Mouse (Mus musculus): ENCODE results near the gene Sema3f. TPM values are rescaled to one million over a fixed set of nuclear protein-coding genes. Genes with fewer than 3 reads are reported as not detected.

Sema3f gene
- total RNA-seq, 2 experiments from 2014 or later, result 14.7 to 16.5 TPM

GRCm38 (mm10) chr9:107692785-107693184 is 17.5 kb downstream of the Sema3f start:
- DNase-seq, result no peak

- DNase-seq, result no peak
Observed at GRCm38 (mm10) chr9:107690391-107690790, 19.9 kb downstream of the Sema3f start.

- no peak for DNase-seq
Observed at GRCm38 (mm10) chr9:107688939-107689338, 21.3 kb downstream of the Sema3f start.

- DNase-seq, result no peak
Observed at GRCm38 (mm10) chr9:107688415-107688814, 21.9 kb downstream of the Sema3f start.

- DNase-seq, result peak; percentile 63 to 72
Observed at GRCm38 (mm10) chr9:107685231-107685981, 24.9 kb downstream of the Sema3f start.

- no peak for DNase-seq
Observed at GRCm38 (mm10) chr9:107682405-107682804, 27.9 kb downstream of the Sema3f start.

- DNase-seq, result no peak
Observed at GRCm38 (mm10) chr9:107679501-107679900, 30.8 kb downstream of the Sema3f start, which contains the start of gene Gnat1. Gnat1 (minus strand) TSS chr9:107679712.

- no peak for DNase-seq
Observed at GRCm38 (mm10) chr9:107678861-107679260, 31.4 kb downstream of the Sema3f start.

- peak; percentile 78 to 91 for DNase-seq
Observed at GRCm38 (mm10) chr9:107677819-107678526, 32.3 kb downstream of the Sema3f start.

- DNase-seq, result peak in 1 of 2 experiments; percentile 65
Observed at GRCm38 (mm10) chr9:107677091-107677784, 33.0 kb downstream of the Sema3f start.

GRCm38 (mm10) chr9:107676302-107676701 is 34.0 kb downstream of the Sema3f start:
- DNase-seq, result no peak

GRCm38 (mm10) chr9:107675671-107676301 is 34.5 kb downstream of the Sema3f start:
- DNase-seq, result peak; percentile 74 to 84

GRCm38 (mm10) chr9:107674609-107675429 is 35.5 kb downstream of the Sema3f start:
- no peak for DNase-seq

GRCm38 (mm10) chr9:107670259-107670658 is 40.0 kb downstream of the Sema3f start:
- peak; percentile 78 to 86 for DNase-seq

- no peak for DNase-seq
Observed at GRCm38 (mm10) chr9:107669480-107669945, 40.8 kb downstream of the Sema3f start, which contains the start of gene Slc38a3. Slc38a3 (minus strand) TSS chr9:107669530.

GRCm38 (mm10) chr9:107668916-107669315 is 41.4 kb downstream of the Sema3f start:
- no peak for DNase-seq

GRCm38 (mm10) chr9:107668011-107668410 is 42.3 kb downstream of the Sema3f start:
- no peak for DNase-seq

- peak; percentile 77 to 78 for DNase-seq
Observed at GRCm38 (mm10) chr9:107667219-107667618, 43.1 kb downstream of the Sema3f start.

- peak; percentile 49 to 57 for DNase-seq
Observed at GRCm38 (mm10) chr9:107666751-107667205, 43.5 kb downstream of the Sema3f start.

GRCm38 (mm10) chr9:107665308-107665707 is 45.0 kb downstream of the Sema3f start:
- no peak for DNase-seq

GRCm38 (mm10) chr9:107663525-107663924 is 46.8 kb downstream of the Sema3f start:
- DNase-seq, result no peak
